Mouse (Mus musculus): ENCODE results near the gene Itm2b. TPM values are rescaled to one million over a fixed set of nuclear protein-coding genes. Genes with fewer than 3 reads are reported as not detected.
A peak's percentile ranks its signal among the peaks of the same experiment; 100 is the strongest.

Itm2b gene
- total and polyA plus RNA-seq, 3 experiments: 190 to 305 (median 254) TPM

DNA sequence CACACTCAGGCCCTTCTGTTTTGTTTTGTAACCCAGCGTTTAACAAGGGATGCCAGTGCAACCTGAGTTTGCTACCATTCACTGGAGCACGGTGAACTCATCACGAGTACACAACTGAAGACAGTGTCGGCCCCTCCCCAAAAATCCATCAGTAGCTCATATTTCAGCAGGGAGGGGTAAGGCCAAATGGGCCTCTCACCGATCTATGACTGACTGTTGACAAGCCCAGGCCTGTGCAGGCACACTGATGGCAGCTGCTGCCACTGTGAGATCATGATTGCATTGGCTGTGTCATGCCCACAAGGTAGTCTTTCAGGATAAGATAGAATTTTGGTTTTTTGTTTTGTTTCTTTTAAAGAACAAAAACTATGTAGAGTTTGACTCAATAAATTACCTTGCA, 71.7 kb downstream of the Itm2b start (continued):
- TF ChIP-seq PAX5 (IDR thresholded peaks at IDR 0.05; ENCODE audit: low read length) (no peak), MAX (IDR thresholded peaks at IDR 0.05; ENCODE audit: low read length) (no peak), E2F4 (IDR thresholded peaks at IDR 0.05; ENCODE audit: insufficient replicate concordance, low read depth, low read length) (no peak), ETS1 (conservative IDR thresholded peaks at IDR 0.05; ENCODE audit: low read depth, low read length) (peak; percentile 67), ZMIZ1 (IDR thresholded peaks at IDR 0.05; ENCODE audit: low read depth, low read length) (no peak), CHD2 (IDR thresholded peaks at IDR 0.05; ENCODE audit: low read length) (no peak), SIN3A (IDR thresholded peaks at IDR 0.05; ENCODE audit: low read length) (peak; percentile 56; the same call in 1 of the 2 replicates)

GRCm38 (mm10) chr14:73312909-73313308, 72.2 kb downstream of the Itm2b start:
- peak overlapping the region; percentile 76 for H3K4me2 ChIP-seq (ENCODE audit: insufficient read depth, low read depth, poor library complexity, severe bottlenecking)
- H3K4me1 ChIP-seq (ENCODE audit: control insufficient read depth in 1 of 2, insufficient read depth in 2 of 2): peaks cover 22 to 45% of the 10 kb centered on the region in 2 experiments
- peaks cover 2 to 6% of the 10 kb centered on the region in 2 experiments for H3K36me3 ChIP-seq (replicated peaks in 1 of 2; ENCODE audit: control insufficient read depth in 1 of 2, insufficient read depth in 1 of 2, low read length in 1 of 2)
- H3K9me3 ChIP-seq (replicated peaks; ENCODE audit: low read length): no peaks in the 10 kb centered on the region
- in situ Hi-C loops (cut with MboI; ENCODE audit: low pct_ligation_motif_present, low pct_unique_long_range_greater_than_20kb, low sequenced_read_pairs) (no loop called here), dilution Hi-C loops (cut with MboI; ENCODE audit: extremely low pct_ligation_motif_present, extremely low pct_unique_long_range_greater_than_20kb, low sequenced_read_pairs) (no loop called here)
- DNase-seq (ENCODE audit: extremely low read depth): no peak
- peak overlapping the region; percentile 75 for H3K27ac ChIP-seq (ENCODE audit: insufficient read depth, low read depth)
- H3K27me3 ChIP-seq (replicated peaks): no peaks in the 10 kb centered on the region
- H3K9ac ChIP-seq (ENCODE audit: insufficient read depth, low read depth): peak overlapping the region; percentile 69
- TF ChIP-seq ZC3H11A (IDR thresholded peaks at IDR 0.05; ENCODE audit: low read depth, low read length) (no peak), MYC (IDR thresholded peaks at IDR 0.05; ENCODE audit: low read depth, low read length) (0 out of 2 replicates have a peak, but pooled peaks have one; percentile 12)
- H3K79me2 ChIP-seq (replicated peaks; ENCODE audit: control insufficient read depth, extremely low read depth, insufficient read depth, poor library complexity, severe bottlenecking): peaks cover 8% of the 10 kb centered on the region; the same call in 1 of the 2 replicates
- H3K4me3 ChIP-seq (replicated peaks in 1 of 3; ENCODE audit: low read depth in 2 of 3, low read length in 2 of 3, poor library complexity in 1 of 3): no peak overlapping the region

Other genes with a start within 250 kb of the Itm2b start
- gene Lpar6, start 147.4 kb downstream of the Itm2b start, total RNA-seq (2012; rRNA removed): 2.9 and 3.1 TPM in 2 replicates
- gene Lpar6, start 147.4 kb downstream of the Itm2b start, total RNA-seq (2014; rRNA removed): 6.4 and 7.5 TPM in 2 replicates
- 2.3 and 3.2 TPM in 2 replicates for gene Lpar6, start 147.4 kb downstream of the Itm2b start, polyA plus RNA-seq (2012; ENCODE audit: insufficient read length, low read depth)
- 10.7 and 15.2 TPM in 2 replicates for gene Rb1, start 59.5 kb downstream of the Itm2b start, total RNA-seq (2012; rRNA removed)
- 16.7 and 19.3 TPM in 2 replicates for gene Rb1, start 59.5 kb downstream of the Itm2b start, total RNA-seq (2014; rRNA removed)
- 13.6 TPM in 2 replicates for gene Rb1, start 59.5 kb downstream of the Itm2b start, polyA plus RNA-seq (2012; ENCODE audit: insufficient read length, low read depth)
- 45.6 and 53.2 TPM in 2 replicates for gene Med4, start 124.7 kb upstream of the Itm2b start, total RNA-seq (2012; rRNA removed)
- 61.5 and 65.8 TPM in 2 replicates for gene Med4, start 124.7 kb upstream of the Itm2b start, total RNA-seq (2014; rRNA removed)
- 60.7 and 75.7 TPM in 2 replicates for gene Med4, start 124.7 kb upstream of the Itm2b start, polyA plus RNA-seq (2012; ENCODE audit: insufficient read length, low read depth)
- gene Sucla2, start 140.0 kb upstream of the Itm2b start, total RNA-seq (2012; rRNA removed): 51.9 and 58.5 TPM in 2 replicates
- gene Sucla2, start 140.0 kb upstream of the Itm2b start, total RNA-seq (2014; rRNA removed): 98.4 and 109 TPM in 2 replicates
- 60.3 and 79.3 TPM in 2 replicates for gene Sucla2, start 140.0 kb upstream of the Itm2b start, polyA plus RNA-seq (2012; ENCODE audit: insufficient read length, low read depth)
- 2.5 and 3.2 TPM in 2 replicates for gene Nudt15, start 163.0 kb upstream of the Itm2b start, total RNA-seq (2012; rRNA removed)
- 9.0 and 9.8 TPM in 2 replicates for gene Nudt15, start 163.0 kb upstream of the Itm2b start, total RNA-seq (2014; rRNA removed)
- 5.6 and 6.8 TPM in 2 replicates for gene Nudt15, start 163.0 kb upstream of the Itm2b start, polyA plus RNA-seq (2012; ENCODE audit: insufficient read length, low read depth)

Measured in CH12.LX (cell line).